9 mouse cellular contexts compared by ENCODE assay signal in the genomic region with DNA sequence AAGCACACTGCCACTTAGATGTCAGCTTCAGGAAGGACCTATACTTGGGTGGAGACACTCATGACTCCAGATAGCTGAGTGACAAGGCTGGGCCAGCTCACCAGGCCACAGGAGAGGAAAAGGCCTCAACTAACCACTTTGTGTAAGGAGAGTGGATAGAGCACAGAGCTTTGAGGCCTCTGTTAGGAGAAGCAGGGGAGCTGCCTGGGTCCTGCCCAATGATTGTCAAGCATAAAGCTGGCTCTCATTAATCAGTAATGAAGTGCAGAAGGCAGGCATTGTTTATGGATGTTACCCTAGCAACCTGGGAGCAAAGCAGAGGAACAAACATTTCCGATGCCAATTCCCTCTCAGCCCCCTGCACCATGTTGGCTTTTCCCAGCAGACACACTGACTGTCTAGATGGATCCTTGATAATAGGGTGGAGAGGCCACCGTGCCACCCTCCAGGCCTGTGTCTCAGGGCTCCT. TPM values are rescaled to one million over a fixed set of nuclear protein-coding genes. Genes with fewer than 3 reads are reported as not detected.
DNase-seq lines count a peak whose midpoint lies in the region; ATAC-seq and TF ChIP-seq lines count a peak whose summit lies in the region.
"Had no signal": no experiment of that assay in that cellular context is flagged by ENCODE, and none has a peak within 500 bp of the region (broad histone marks: within the 10 kb centered on the region; RNA-seq: fewer than 3 reads in every experiment).

No protein-coding gene starts in this region.

- no peak overlapping the region for H3K9ac ChIP-seq in forebrain, postnatal 0 days
- H3K9ac ChIP-seq in midbrain, postnatal 0 days (replicated peaks; ENCODE audit: low read length, poor library complexity, severe bottlenecking) = no peak overlapping the region
- H3K9ac ChIP-seq: lung, embryonic 14.5 days had no signal

- no peak overlapping the region for H3K4me3 ChIP-seq in embryonic facial prominence, embryonic 10.5 days
- H3K4me3 ChIP-seq in forebrain, postnatal 0 days (ENCODE audit: low read depth, low read length) = no peak overlapping the region
- H3K4me3 ChIP-seq in midbrain, postnatal 0 days (ENCODE audit: low read depth, low read length) = no peak overlapping the region

- TF ChIP-seq CTCF in forebrain, postnatal 0 days (IDR thresholded peaks at IDR 0.05; ENCODE audit: low read depth) = no peak
- no peak for TF ChIP-seq CTCF in midbrain, postnatal 0 days (IDR thresholded peaks at IDR 0.05)

- peaks cover 90% of the 10 kb centered on the region for H3K27me3 ChIP-seq in embryonic facial prominence, embryonic 10.5 days (replicated peaks; ENCODE audit: low read depth, poor library complexity, severe bottlenecking)
- H3K27me3 ChIP-seq in forebrain, postnatal 0 days (ENCODE audit: insufficient read depth, low read length) = no peaks in the 10 kb centered on the region; the same call in 1 of the 2 replicates
- H3K27me3 ChIP-seq in midbrain, postnatal 0 days (ENCODE audit: insufficient read depth, low read length) = no peaks in the 10 kb centered on the region

- 48% methylated on average over 2 of the region's 2 CpGs for WGBS in embryonic facial prominence, embryonic 10.5 days
- WGBS in forebrain, postnatal 0 days = 28% methylated on average over 2 of the region's 2 CpGs
- WGBS in midbrain, postnatal 0 days = 24% methylated on average over 2 of the region's 2 CpGs

- H3K4me2 ChIP-seq in forebrain, postnatal 0 days (ENCODE audit: low read depth) = no peak overlapping the region
- H3K4me2 ChIP-seq in midbrain, postnatal 0 days (ENCODE audit: low read depth, low read length, poor library complexity, severe bottlenecking) = no peak overlapping the region
- H3K4me2 ChIP-seq: lung, embryonic 14.5 days had no signal

- no peaks in the 10 kb centered on the region for H3K9me3 ChIP-seq in embryonic facial prominence, embryonic 10.5 days
- no peaks in the 10 kb centered on the region for H3K9me3 ChIP-seq in forebrain, postnatal 0 days (ENCODE audit: low read length)
- no peaks in the 10 kb centered on the region for H3K9me3 ChIP-seq in midbrain, postnatal 0 days (ENCODE audit: low read length)

- H3K27ac ChIP-seq in embryonic facial prominence, embryonic 10.5 days (replicated peaks) = peak overlapping the region; percentile 48
- 0 out of 2 replicates have a peak overlapping the region, but pooled peaks have one; percentile 42 for H3K27ac ChIP-seq in forebrain, postnatal 0 days (ENCODE audit: low read depth, low read length)
- no peak overlapping the region for H3K27ac ChIP-seq in midbrain, postnatal 0 days (ENCODE audit: low read depth, low read length)

- peak; percentile 47 for DNase-seq in embryonic facial prominence, embryonic 10.5 days (ENCODE audit: low spot score)
- DNase-seq in forebrain, postnatal 0 days = peak; percentile 43
- DNase-seq in kidney, postnatal 4 days = peak; percentile 9 to 32
- DNase-seq in midbrain, postnatal 0 days (ENCODE audit: low spot score) = peak; percentile 44
- no peak for DNase-seq in thymus, postnatal 25 days
- no peak for DNase-seq in spleen, adult 18-20 months
- no peak for DNase-seq in adrenal gland, postnatal 25 days
- no peak for DNase-seq in layer of hippocampus, adult 9-11 months
- DNase-seq: lung, embryonic 14.5 days had no signal

- peak; percentile 85 for ATAC-seq in forebrain, postnatal 0 days
- ATAC-seq in midbrain, postnatal 0 days (ENCODE audit: low FRiP score) = peak; percentile 63

- no peaks in the 10 kb centered on the region for H3K36me3 ChIP-seq in embryonic facial prominence, embryonic 10.5 days (replicated peaks)
- H3K36me3 ChIP-seq in forebrain, postnatal 0 days (ENCODE audit: insufficient read depth) = no peaks in the 10 kb centered on the region
- no peaks in the 10 kb centered on the region for H3K36me3 ChIP-seq in midbrain, postnatal 0 days (ENCODE audit: insufficient read depth, low read length)

- peaks cover 19% of the 10 kb centered on the region for H3K4me1 ChIP-seq in embryonic facial prominence, embryonic 10.5 days
- H3K4me1 ChIP-seq in forebrain, postnatal 0 days (ENCODE audit: insufficient read depth) = peaks cover 7% of the 10 kb centered on the region; the same call in 1 of the 2 replicates
- H3K4me1 ChIP-seq in midbrain, postnatal 0 days (ENCODE audit: insufficient read depth, low read length) = no peaks in the 10 kb centered on the region

RNA-seq across cellular contexts. Expression of gene Ddx3x, which starts 44.6 kb away (rescaled TPM):
- 164 TPM in 2 replicates for polyA plus RNA-seq in embryonic facial prominence, embryonic 10.5 days (2016; fragmentation: Nextera tagmentation; extraction: Ambion mirVana)
- total RNA-seq in forebrain, postnatal 0 days (2014; rRNA removed) = 153 and 219 TPM in 2 replicates
- 101 and 114 TPM in 2 replicates for polyA plus RNA-seq in forebrain, postnatal 0 days (2015; fragmentation: Nextera tagmentation; extraction: Ambion mirVana)
- total RNA-seq in midbrain, postnatal 0 days (2014; rRNA removed) = 120 and 161 TPM in 2 replicates
- polyA plus RNA-seq in midbrain, postnatal 0 days (2015; fragmentation: Nextera tagmentation; extraction: Ambion mirVana) = 80.6 and 109 TPM in 2 replicates
- 381 and 382 TPM in 2 replicates for total RNA-seq in adrenal gland, postnatal 25 days (2021)

Comparison
In these comparisons a context has a peak if more than half of its experiments do, and no peak if none do; other contexts are left out.
1. DNase-seq: peak in embryonic facial prominence, embryonic 10.5 days (single experiment), forebrain, postnatal 0 days (single experiment), kidney, postnatal 4 days (2 of 2) and midbrain, postnatal 0 days (single experiment); none in thymus, postnatal 25 days (single experiment), spleen, adult 18-20 months (0 of 2), adrenal gland, postnatal 25 days (single experiment) and layer of hippocampus, adult 9-11 months (single experiment).